Mouse (Mus musculus) cerebellum, postnatal 10 days (tissue): Measurements from ENCODE around the gene Pam16.

Experiments used
- DNase-seq, 2 experiments: peaks; one replicate each; pipeline ENCODE4 v3.0.0; 2021; ENCODE audit warnings: mixed read lengths in 2 of 2

The Pam16 gene

DNA sequence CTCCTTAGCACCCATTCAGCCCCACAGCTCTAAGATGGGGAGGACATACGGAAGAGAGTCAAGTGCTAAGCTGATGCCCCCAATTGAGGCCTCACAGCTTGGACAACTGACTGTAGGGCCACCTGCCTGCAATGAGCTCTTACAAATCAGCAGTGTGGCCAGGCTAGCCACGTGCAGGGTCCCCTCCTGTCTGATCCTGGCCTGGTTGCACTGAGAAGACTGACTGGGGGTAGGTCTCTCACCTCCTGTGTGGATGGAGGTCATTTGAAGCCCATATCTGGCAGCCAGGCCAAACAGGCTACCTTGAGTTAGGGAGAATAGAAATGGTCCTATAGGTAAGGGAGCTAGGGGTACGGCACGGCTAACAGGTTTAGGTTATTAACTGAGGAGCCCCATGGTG, 21.1 kb upstream of the Pam16 start:
- no peak for DNase-seq

DNA sequence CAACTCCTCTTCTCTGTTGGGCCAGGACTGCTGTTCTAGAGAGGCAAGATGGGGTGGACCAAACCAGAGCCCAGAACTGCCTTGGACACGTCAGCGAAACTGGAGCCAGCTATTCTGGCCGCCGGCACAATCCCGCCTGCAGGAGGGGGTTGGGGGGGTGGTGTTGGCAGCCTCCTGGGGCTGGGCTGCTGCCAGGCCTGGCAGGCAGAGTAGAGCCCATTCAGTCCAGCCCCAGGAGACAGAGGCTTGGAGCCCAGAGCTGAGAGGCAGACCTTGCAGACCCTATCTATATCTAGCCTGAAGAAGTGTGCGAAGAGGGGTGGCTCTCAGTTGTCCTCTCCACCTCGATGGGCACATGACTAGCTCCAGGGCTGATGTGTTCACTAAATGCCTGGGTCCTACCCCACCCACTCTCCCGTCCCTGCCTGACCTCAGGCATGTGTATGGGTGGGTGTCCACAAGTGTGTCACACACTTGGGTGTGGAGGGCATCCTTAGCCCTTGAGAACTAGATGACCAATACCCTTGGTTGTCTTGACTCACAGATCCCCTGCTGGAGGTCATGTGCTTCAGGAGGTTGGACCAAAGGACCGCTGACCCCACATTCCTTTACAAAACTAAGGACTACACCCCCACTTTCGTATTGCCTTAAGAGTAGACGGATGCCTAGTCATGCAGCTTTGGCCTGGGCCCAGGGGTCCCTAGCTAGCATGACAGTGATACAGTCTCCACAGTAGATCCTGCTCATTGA, 19.1 kb upstream of the Pam16 start:
- DNase-seq, result peak; percentile 88 to 92

DNA sequence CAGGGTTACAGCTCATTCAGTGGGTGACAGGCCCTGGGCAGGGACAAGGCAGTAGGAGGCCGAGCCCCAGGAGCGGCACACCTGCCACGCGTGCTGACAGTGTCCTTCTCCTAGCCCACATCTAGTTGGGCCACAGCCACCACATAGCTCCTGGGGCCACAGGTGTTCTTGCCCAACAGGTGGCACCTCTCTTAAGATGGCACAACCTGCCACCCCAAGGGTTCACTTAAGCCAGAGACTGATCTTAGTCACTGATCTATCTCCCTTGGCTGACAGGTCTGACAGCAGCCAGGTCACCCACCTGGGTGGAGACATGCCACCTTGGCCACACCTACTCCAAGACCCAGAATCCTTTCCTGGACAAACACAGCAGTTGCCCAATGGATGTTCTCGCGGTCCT, 18.1 kb upstream of the Pam16 start:
- DNase-seq, result no peak

DNA sequence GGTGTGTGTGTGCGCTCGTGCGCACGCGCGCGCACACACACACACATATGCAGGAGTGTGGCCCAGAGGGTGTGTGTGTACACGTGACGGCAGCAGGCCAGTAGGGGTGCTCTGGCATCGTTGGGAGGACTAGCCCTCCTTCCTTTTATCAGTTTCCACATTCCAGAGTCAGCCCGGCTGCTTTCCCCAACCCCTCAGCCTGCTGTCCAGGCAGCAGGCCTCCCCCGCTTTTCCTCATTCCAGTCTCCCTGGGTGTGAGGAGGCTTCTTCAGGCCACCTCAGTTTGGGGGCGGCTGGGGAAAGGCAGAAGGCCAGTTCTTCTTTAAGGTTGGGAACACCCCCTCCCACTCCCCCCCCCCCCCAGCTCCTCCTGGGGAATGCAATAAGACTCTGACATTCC, 17.4 kb upstream of the Pam16 start:
- DNase-seq, result no peak

DNA sequence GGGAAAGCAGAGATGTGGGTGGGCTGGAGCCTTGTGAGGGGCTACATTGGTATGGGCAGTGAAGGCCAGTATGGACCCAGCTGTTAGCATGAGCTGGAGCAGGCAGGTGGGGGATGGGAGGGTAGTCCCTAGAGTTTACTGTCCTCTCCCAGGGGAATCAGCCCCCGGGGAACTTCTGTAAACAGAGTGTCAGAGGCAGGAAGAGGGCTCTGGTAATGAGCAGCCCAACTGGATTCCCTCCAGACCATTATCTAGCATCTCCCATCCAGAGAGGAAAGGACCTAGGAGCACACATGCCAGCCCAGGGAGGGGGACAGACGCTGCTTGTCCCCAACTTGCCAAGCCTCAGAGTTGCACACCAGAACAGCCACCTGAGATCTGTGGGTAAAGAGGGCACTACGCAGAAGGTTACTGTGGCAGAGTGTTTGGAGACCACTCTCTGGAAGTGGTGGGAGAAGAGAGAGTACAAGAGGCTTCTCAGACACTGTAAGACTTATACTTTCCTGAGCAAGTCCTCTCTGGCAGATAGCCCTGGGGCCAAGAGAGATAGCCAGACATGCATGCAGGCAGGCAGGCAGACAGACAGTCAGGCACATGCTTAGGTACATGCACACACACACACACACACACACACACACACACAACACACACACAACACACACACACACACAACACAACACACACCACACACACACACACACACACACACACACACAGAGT, 16.5 kb upstream of the Pam16 start:
- no peak for DNase-seq

DNA sequence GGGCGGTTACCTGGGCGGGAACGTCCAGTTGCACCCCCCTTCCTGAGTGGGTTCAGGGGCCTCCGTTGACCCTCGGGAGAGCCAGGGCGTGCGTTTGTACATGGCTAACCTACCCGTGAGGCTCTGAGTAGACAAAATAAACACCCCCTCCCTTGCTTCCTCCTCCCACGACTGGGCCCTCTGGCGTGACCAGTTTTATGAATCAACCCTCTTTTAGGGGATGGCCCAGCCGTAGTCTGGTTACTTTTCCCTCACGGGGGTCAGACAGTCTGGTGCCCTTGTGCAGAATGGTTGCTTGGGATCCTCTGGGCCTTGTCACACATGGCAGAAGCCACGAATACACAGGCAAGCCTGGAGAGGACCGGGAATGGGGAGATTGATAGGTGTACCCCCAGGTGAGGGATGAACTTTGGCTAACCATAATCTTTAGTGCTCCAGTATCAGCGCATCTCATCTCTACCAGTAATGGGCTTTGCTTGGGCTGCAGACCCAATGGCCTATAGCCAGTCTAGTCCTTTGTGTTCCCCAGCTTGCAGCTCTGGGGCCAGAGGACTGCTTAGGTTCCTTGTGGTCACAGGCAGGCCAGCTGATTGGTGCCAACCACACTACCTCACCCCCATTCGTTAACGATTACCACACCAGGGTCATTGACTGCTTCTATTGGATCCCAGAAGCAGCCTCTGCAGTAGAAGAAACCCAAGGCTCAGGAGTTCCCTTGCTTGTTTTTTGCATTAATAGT, 15.6 kb upstream of the Pam16 start:
- no peak for DNase-seq

DNA sequence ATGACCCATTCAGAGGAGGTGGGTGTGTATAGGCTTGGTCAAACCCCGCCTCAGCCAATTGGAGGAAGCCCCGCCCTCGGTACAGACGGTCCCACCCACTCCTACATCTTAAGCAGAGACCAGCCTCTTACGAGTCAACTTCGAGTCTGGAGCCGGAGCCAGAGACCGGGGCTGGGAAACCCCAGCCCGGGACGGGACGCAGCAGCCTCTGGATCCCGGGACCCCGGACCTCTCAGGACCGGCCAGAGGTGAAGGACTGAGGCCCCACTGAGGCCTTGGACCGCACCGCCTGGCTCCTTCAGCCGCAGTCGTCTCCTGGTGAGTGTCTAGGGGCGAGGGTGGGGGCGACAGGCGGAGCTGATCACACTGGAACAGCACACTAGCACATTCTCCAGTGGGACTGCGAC, 15.0 kb upstream of the Pam16 start, which contains the start of the genes Vasn and Dnaja3:
Vasn (plus strand) TSS at position 111 of the 407 bp plus-strand sequence.
Dnaja3 (plus strand) TSS at position 159 of the 407 bp plus-strand sequence.
- peak; percentile 55 to 70 for DNase-seq

DNA sequence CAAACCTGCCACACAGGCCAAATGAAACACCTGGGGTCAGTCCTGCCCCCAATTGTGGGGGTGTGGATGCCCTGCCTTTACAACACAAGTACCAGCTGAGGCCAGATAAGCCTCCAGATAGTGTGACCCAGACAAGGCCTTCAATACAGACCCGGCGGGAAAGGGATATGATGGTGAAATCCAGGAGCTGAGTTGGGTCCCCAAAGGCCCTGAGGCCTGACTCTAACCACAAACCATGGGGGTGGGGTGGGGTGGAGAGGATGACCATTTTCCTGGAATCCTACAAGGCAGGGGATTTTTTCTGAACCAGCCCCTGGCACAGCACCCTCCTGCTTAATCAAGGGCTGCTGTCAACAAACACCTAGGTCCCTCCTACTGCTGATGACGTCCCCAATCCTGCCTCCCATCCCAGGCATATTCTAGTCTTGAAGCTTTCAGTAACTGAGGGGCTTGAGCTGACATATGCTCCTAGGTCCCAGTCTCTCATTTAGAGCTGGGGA, 14.2 kb upstream of the Pam16 start:
- DNase-seq, result no peak

DNA sequence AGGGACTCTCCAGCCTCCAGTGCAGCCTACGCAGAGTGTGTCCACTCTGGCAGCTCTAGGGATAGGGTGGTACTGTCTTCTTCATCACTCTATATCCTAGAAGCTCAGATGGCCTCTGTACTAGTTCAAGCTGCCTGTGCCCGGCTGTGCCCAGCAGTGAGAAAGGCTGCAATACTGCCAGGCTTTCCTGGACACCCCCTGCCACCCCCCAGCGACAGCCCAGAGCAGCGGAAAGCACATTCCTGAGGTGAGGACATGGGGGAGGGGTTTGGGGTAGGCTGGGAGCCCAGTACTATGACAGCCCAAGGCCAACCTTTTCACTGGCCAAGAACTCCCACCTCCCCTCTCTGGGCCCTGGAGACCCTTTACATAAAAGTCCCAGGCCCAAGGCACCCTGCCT, 11.0 kb upstream of the Pam16 start:
- DNase-seq, result no peak

DNA sequence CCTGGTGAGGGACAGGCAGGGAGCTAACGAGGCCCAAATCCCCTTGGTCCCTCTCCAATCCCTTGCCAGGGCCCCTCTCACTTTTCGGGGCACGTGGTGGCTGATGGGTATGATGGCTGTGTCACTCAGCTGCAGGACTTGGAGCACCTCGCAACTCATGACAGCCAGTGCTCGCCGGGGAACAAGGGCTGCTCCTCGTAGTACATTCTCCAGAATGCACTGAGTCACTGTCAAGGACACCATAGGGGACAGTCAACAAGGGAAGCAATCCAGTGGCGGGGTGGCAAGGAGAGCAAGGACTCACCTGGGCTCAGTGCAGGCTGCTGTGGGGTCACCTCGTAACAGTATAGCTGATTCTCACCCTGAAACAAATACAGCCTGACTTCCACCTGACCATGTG, 9.9 kb upstream of the Pam16 start:
- no peak for DNase-seq

DNA sequence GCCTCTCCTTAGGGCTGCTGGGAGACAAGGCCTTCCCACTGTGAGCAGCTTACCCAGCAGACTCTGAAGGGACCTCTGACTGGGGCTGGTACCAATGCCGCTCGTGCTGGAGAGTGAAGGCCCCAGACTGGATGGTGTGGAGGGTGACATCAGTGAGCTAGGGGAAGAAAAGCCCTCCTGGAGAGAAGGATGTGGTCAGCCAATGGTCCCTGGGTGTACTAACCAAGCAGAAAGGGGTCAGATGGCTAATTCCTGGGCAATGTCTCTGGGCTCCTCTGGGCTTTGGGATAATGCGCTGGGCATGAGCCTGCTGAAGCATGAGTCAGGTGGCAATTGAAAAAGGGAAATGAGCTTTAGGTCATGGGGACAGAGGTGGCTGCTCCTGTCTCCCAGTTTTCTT, 8.9 kb upstream of the Pam16 start:
- DNase-seq, result no peak

DNA sequence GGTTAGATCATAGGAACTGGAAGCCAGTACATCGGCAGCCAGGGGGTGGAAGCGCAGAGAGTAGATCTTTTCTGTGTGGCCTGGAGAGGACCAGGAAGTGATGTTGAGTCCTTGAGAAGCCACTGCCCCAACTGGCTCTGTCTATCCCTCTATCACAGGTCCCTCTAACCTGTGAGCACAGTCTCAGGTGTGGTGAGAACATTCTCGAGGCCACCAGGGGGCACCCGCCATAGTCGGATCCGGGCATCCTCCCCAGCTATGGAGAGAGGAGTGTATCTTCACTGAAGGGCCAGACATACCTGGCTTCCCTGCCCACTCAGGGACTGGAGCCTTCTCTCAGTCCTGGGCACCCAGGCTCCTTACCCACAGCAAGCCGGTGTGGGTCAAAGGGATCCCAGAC, 7.3 kb upstream of the Pam16 start:
- DNase-seq, result peak; percentile 65 to 66

DNA sequence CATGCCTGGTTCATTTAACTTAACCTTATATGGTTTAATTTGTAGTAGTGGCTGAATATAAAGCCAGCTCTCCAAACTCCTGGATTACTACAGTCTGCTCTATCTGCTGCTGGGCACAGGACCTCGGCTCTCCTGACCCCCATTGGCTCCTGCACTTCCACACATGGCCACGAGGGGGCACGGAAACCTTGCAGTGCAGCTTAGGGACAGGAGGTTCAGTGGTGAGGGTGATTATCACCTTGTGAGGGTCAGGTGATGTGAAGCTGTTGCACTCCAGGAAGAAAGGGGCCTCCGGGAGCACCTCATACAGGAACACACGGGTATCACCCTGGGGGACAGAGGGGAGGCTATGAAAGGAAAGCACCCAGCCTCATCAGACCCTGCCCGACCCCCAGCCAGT, 5.2 kb upstream of the Pam16 start:
- peak; percentile 93 to 96 for DNase-seq

DNA sequence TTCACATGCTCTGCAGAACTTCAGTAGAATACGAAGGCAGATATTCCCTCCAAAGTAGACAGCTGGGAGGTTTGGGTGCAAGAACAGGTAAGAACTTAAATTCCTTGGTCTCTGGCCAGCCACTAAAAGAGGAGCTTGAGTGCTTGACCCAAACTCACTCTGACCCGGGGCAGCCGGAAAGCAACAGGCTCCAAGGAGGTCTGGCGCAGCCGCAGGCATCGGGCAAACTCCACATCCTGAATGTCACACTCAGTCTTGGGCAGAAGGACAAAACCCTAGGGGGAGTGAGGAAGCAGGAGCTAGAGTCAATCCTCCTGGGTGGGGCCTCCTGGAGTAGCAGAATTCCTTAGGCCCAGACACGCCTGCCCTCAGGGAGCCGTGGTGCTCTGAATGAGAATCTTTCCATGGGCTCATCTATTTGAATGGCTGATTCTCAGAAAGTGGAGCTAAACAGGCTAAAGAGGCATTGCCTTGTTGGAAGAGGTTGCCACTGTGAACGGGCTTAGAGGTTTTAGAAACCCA, 4.2 kb upstream of the Pam16 start:
- DNase-seq, result no peak

DNA sequence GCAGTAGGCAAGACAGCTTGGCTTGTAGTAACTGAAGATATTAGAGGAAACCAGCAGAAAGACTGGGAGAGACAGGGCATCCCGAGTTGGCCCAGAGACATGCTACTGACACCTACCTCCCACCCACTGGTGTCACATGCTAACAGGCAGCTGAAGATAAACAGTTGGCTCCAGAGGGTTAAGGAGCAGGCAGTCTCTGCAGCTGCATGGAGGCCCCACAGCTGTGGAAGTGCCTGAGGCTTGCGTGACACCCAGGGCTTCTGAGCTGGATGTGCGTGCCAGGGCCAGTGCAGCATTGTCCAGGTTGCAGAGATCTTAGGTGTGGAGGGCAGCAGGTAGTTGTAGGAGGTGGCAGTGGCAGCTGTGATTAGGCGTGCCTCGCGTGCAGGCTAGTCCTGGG, 2.3 kb upstream of the Pam16 start:
- DNase-seq, result no peak

DNA sequence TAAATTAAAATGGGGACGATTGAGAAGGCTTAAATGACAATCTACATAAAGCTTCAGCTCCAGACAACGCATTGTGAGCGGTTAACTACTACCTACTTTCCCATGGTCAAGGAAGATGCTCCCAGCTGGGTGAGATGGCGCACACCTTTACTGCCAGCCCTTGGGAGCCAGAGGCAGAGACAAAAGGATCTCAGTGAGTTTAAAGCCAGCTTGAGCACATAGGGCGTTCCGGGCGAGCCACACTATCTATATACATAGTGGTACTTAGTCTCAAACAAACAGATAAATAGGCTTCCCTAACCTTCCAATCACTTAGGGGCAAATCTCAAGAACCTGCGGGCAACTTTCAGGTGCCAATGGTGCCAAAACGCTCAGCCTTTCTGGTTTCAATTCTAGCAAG, 714 bp downstream of the Pam16 start:
- no peak for DNase-seq

DNA sequence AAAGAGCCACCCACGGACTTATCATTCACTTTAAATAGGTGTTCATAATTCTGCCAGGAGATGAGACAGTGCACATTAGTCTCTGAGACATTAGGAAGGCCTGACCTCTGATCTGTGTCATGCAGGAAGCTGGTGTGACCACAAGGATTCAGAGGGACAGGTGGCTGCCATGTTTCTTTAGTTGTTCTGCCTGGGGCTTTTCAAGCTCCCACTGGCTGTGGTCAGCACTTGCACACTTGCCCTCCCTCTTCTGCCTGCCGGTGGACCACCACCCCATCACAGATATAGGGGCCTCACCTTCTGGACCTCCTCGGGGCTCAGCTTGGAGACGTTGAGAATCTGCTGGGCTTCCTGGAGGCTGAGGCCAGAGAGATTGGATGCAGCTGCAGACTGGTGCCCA, 8.0 kb downstream of the Pam16 start:
- DNase-seq, result no peak

DNA sequence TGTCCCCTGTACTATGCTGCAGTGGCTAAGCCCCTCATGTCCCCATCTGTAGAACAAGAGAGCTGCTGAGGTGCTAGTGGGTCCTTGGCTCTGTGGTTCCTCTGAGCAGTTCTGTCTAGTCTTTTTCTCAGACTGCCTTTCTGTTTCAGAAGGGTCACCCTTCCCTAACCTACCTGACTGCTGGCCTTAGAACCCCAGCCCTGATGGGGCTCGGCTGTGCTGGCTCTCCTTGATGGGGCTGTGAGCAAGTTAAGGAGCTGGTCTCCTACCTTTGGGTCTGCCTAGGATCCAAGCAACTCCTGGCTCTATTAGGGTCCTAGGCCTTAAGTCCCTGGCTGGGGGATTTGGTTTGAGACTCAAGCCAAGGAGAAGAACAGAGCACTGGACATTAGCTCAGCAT, 9.5 kb downstream of the Pam16 start:
- no peak for DNase-seq

DNA sequence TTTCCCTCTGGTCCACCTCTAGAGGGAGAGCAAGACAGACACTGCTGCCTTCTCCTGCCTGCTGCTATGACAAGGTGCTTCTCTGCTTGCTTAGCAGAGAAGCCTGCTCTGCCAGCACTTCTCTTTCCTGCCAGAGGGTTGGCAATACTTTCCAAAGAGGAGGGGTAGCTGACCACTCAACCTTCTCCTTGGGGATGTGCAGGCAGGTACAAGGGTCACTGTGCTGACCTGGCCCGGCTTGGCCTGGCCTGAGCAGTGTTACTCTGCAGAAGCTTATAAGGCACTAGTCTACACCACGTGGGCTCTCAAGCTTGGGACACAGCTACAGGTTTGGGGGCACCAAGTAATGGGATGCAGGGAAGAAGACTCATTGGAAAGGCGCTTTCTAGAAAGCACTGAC, 10.1 kb downstream of the Pam16 start:
- DNase-seq, result no peak

DNA sequence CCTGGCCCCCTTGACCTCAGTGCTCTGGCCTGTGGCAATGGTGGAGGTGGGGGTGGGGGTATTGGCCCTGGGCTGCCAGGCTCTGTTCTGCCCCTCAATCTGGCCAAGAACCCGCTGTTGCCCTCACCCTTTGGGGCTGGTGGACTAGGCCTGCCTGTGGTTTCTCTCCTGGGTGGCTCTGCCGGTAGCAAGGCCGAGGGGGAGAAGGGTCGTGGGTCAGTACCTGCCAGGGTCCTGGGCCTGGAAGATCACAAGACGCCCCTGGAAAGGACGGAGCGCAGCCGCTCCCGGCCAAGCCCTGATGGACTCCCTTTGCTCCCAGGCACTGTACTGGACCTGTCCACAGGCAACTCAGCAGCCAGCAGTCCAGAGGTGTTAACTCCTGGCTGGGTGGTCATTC, 11.1 kb downstream of the Pam16 start:
- DNase-seq, result no peak

DNA sequence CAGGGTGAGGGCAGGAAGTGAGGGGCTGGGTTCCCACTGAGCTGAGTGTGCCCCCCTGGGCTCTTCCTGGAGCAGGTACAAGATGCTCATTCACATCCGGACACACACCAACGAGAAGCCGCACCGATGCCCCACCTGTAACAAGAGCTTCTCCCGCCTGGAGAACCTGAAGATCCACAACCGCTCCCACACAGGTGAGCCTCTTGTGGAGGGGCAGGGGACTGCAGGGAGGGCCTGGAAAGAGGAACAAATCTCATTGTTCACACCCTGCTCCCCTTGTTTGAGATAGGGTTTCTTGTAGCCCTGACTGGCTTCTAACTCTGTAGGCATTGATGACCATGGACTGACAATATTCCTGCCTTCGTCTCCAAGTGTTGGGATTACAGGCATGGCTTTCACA, 13.1 kb downstream of the Pam16 start:
- no peak for DNase-seq

DNA sequence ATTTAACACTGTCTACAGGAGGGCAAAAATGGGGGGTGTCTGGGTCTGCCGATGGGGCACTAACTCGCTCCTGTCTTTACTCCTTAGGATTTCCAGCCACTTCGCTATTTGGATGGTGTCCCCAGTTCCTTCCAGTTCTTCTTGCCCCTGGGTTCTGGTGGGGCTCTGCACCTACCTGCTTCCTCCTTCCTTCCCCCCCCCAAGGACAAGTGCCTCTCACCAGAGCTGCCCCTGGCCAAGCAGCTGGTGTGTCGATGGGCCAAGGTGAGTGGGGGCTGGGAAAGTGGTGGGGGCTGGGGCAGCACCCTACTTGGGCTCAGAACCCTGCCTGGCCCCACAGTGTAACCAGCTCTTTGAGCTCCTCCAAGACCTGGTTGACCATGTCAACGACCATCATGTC, 13.6 kb downstream of the Pam16 start:
- no peak for DNase-seq

DNA sequence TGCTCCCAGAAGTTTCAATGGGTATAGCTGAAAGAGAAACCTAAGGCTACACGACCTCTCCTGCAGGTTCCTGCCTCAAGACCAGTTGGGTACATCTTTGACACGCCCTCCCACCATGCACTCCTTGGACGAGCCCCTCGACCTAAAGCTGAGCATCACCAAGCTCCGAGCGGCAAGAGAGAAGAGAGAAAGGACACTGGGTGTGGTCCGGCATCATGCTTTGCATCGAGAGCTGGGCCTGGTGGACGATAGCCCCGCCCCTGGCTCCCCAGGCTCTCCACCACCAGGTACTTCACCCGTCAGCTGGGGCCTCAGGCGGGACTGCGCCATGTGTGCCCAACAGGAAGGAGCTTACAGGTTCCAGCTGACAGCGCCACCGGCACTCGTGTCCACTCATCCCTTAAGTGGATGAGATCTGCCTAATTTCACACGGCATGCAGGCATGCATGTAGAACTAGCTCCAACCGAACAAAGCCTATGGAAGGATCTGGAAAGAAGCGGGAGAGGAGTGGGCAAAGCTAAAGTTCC, 16.2 kb downstream of the Pam16 start:
- no peak for DNase-seq
